Mouse (Mus musculus) bone marrow, adult 2 months (tissue): ENCODE results near the gene Selenoh. TPM values are rescaled to one million over a fixed set of nuclear protein-coding genes. Genes with fewer than 3 reads are reported as not detected.

Source experiments
- H3K27ac ChIP-seq: fragments of 200-500 bp; 2 replicates; pipeline ENCODE4 v1.5.1; 2012; ENCODE audit warnings: low read depth, mild to moderate bottlenecking, control low read depth, inconsistent platforms, low read length; ENCODE audit not compliant: control insufficient read depth, poor library complexity, insufficient read depth
- H3K4me1 ChIP-seq: fragments of 200-500 bp; 2 replicates; pipeline ENCODE4 v1.6.1; 2011; ENCODE audit warnings: low read length; ENCODE audit not compliant: control insufficient read depth, insufficient read depth
- H3K4me3 ChIP-seq: fragments of 200-500 bp; replicated peaks from 2 replicates; pipeline ENCODE3; 2011; ENCODE audit warnings: mild to moderate bottlenecking, low read depth, low read length, control low read depth; ENCODE audit not compliant: control insufficient read depth
- CTCF ChIP-seq: fragments of 200-500 bp; IDR thresholded peaks from 2 replicates; pipeline ENCODE4 v1.5.1; 2011; ENCODE audit warnings: low read length, control low read depth; ENCODE audit not compliant: control insufficient read depth, insufficient read depth
- POLR2A ChIP-seq: fragments of 200-500 bp; IDR thresholded peaks from 2 replicates; pipeline ENCODE4 v1.6.1; 2011; ENCODE audit warnings: low read depth, mild to moderate bottlenecking, control low read depth, low read length, borderline replicate concordance; ENCODE audit not compliant: control insufficient read depth
- WGBS: fragments of 180-500 bp; shearing (Covaris S2); methylation state at CpG from one replicate; pipeline ENCODE4 v1.1.7; 2018; 5-methylcytosine and 5-hydroxymethylcytosine counted together
- polyA plus RNA-seq: library from polyadenylated mRNA; stranded (reverse); fragments of >200 nt; gene quantifications from 2 replicates; pipeline ENCODE4 v1.2.4, GENCODE M21; 2011; ENCODE audit warnings: low replicate concordance; ENCODE audit not compliant: missing spikeins, insufficient read depth, insufficient read length

Gene Selenoh
- polyA plus RNA-seq, 1 experiment: 93.3 TPM

- TF ChIP-seq POLR2A (no peak), CTCF (no peak)
- H3K4me3 ChIP-seq: no peak overlapping the region
- H3K4me1 ChIP-seq: no peaks in the 10 kb centered on the region
- H3K27ac ChIP-seq: no peak overlapping the region
Measured at GRCm38 (mm10) chr2:84640833-84641232, 29.7 kb downstream of the Selenoh start.

GRCm38 (mm10) chr2:84638428-84639220 lies 31.9 kb downstream of the Selenoh start:
- Histone ChIP-seq H3K4me1 (peaks cover 2% of the 10 kb centered on the region), H3K4me3 (no peak overlapping the region), H3K27ac (no peak overlapping the region)
- WGBS: 33% methylated on average over 5 of the region's 5 CpGs
- no peak for TF ChIP-seq POLR2A
- TF ChIP-seq CTCF: no peak

GRCm38 (mm10) chr2:84637452-84638165 lies 33.0 kb downstream of the Selenoh start:
- Histone ChIP-seq H3K4me1 (peaks cover 2% of the 10 kb centered on the region), H3K27ac (no peak overlapping the region), H3K4me3 (no peak overlapping the region)
- WGBS: 56% methylated on average over 7 of the region's 7 CpGs
- no peak for TF ChIP-seq POLR2A
- TF ChIP-seq CTCF: no peak

- TF ChIP-seq POLR2A (no peak), CTCF (no peak)
- H3K4me3 ChIP-seq: no peak overlapping the region
- peaks cover 2% of the 10 kb centered on the region for H3K4me1 ChIP-seq
- no peak overlapping the region for H3K27ac ChIP-seq
- WGBS: 83% methylated on average over 8 of the region's 8 CpGs
Measured at GRCm38 (mm10) chr2:84636231-84636741, 34.3 kb downstream of the Selenoh start.

GRCm38 (mm10) chr2:84635611-84636010 lies 35.0 kb downstream of the Selenoh start:
- H3K4me1 ChIP-seq: peaks cover 2% of the 10 kb centered on the region
- WGBS: 29% methylated on average over 2 of the region's 2 CpGs
- H3K4me3 ChIP-seq: no peak overlapping the region
- TF ChIP-seq POLR2A (no peak), CTCF (no peak)
- no peak overlapping the region for H3K27ac ChIP-seq

- 63% methylated on average over 4 of the region's 4 CpGs for WGBS
- H3K27ac ChIP-seq: no peak overlapping the region
- no peak overlapping the region for H3K4me3 ChIP-seq
- TF ChIP-seq CTCF: no peak
- TF ChIP-seq POLR2A: no peak
- peaks cover 2% of the 10 kb centered on the region for H3K4me1 ChIP-seq
Measured at GRCm38 (mm10) chr2:84634934-84635482, 35.6 kb downstream of the Selenoh start.

- TF ChIP-seq POLR2A (no peak), CTCF (no peak)
- 61% methylated on average over 4 of the region's 4 CpGs for WGBS
- H3K4me3 ChIP-seq: no peak overlapping the region
- no peak overlapping the region for H3K27ac ChIP-seq
- peaks cover 2% of the 10 kb centered on the region for H3K4me1 ChIP-seq
Measured at GRCm38 (mm10) chr2:84634006-84634405, 36.6 kb downstream of the Selenoh start.

GRCm38 (mm10) chr2:84632999-84633398 lies 37.6 kb downstream of the Selenoh start:
- TF ChIP-seq POLR2A: no peak
- TF ChIP-seq CTCF: no peak
- H3K4me1 ChIP-seq: peaks cover 2% of the 10 kb centered on the region
- no peak overlapping the region for H3K4me3 ChIP-seq
- H3K27ac ChIP-seq: no peak overlapping the region
- WGBS: 9% methylated on average over 3 of the region's 3 CpGs
